In genomic region chr6:104653518-104653917, GRCm38 (mm10) we compare ENCODE assay signal across 14 mouse cellular contexts.
"Had no signal": no experiment of that assay in that cellular context is flagged by ENCODE, and none has a peak within 500 bp of the region (broad histone marks: within the 10 kb centered on the region; RNA-seq: fewer than 3 reads in every experiment).

No protein-coding gene starts in this region.

- DNase-seq: kidney, adult 18-20 months; kidney, postnatal 10 days; kidney, postnatal 4 days; right cerebral cortex, adult 18-20 months; thymus, adult 2 months; thymus, postnatal 25 days had no signal

- H3K4me2 ChIP-seq: intestine, embryonic 15.5 days; limb, embryonic 15.5 days; liver, embryonic 12.5 days; lung, embryonic 15.5 days; midbrain, embryonic 12.5 days; neural tube, embryonic 13.5 days had no signal

- H3K27me3 ChIP-seq: intestine, embryonic 15.5 days; limb, embryonic 15.5 days; liver, embryonic 12.5 days; lung, embryonic 15.5 days; midbrain, embryonic 12.5 days; neural tube, embryonic 13.5 days had no signal

- H3K4me3 ChIP-seq: intestine, embryonic 15.5 days; layer of hippocampus, adult 2 months; limb, embryonic 15.5 days; liver, embryonic 12.5 days; lung, embryonic 15.5 days; midbrain, embryonic 12.5 days; neural tube, embryonic 13.5 days had no signal

- H3K27ac ChIP-seq: intestine, embryonic 15.5 days; layer of hippocampus, adult 2 months; limb, embryonic 15.5 days; liver, embryonic 12.5 days; lung, embryonic 15.5 days; midbrain, embryonic 12.5 days; neural tube, embryonic 13.5 days had no signal

- H3K9ac ChIP-seq: intestine, embryonic 15.5 days; limb, embryonic 15.5 days; liver, embryonic 12.5 days; lung, embryonic 15.5 days; midbrain, embryonic 12.5 days; neural tube, embryonic 13.5 days had no signal

- ATAC-seq: intestine, embryonic 15.5 days; liver, embryonic 12.5 days; midbrain, embryonic 16.5 days had no signal

- H3K9me3 ChIP-seq: intestine, embryonic 15.5 days; limb, embryonic 15.5 days; liver, embryonic 12.5 days; lung, embryonic 15.5 days; midbrain, embryonic 12.5 days; neural tube, embryonic 13.5 days had no signal

- H3K36me3 ChIP-seq: intestine, embryonic 15.5 days; limb, embryonic 15.5 days; liver, embryonic 12.5 days; lung, embryonic 15.5 days; midbrain, embryonic 12.5 days; neural tube, embryonic 13.5 days had no signal

- H3K4me1 ChIP-seq: intestine, embryonic 15.5 days; limb, embryonic 15.5 days; liver, embryonic 12.5 days; lung, embryonic 15.5 days; midbrain, embryonic 12.5 days; neural tube, embryonic 13.5 days had no signal
